Mouse (Mus musculus) MEL (cell line): Measurements from ENCODE around the gene Slc9a5.

Experiments used
- CHD2 ChIP-seq: IDR thresholded peaks from 2 replicates; pipeline ENCODE4 v1.6.1; 2011; ENCODE audit warnings: low read length, improper control_type of control experiment
- CTCF ChIP-seq, 3 experiments: IDR thresholded peaks in 2 of 3; conservative IDR thresholded peaks in 1 of 3; 2 replicates each; pipeline ENCODE4 v1.5.1; 2011 to 2012; ENCODE audit warnings: low read length in 3 of 3, low read depth in 2 of 3, mild to moderate bottlenecking in 2 of 3, improper control_type of control experiment in 1 of 3, inconsistent platforms in 1 of 3, mixed read lengths in 1 of 3, moderate library complexity in 1 of 3; ENCODE audit not compliant: control insufficient read depth in 1 of 3, insufficient read depth in 1 of 3, poor library complexity in 1 of 3, severe bottlenecking in 1 of 3
- E2F4 ChIP-seq: IDR thresholded peaks from 2 replicates; pipeline ENCODE4 v1.6.1; 2011; ENCODE audit warnings: low read depth, low read length, improper control_type of control experiment, borderline replicate concordance
- EP300 ChIP-seq, 2 experiments: IDR thresholded peaks; 2 replicates each; pipeline ENCODE4 v1.6.1; 2011; ENCODE audit warnings: improper control_type of control experiment in 2 of 2, low read length in 2 of 2, low read depth in 1 of 2, mild to moderate bottlenecking in 1 of 2
- GATA1 ChIP-seq: IDR thresholded peaks from 2 replicates; pipeline ENCODE4 v1.6.1; 2011; ENCODE audit warnings: low read depth, low read length, improper control_type of control experiment
- POLR2A ChIP-seq, 2 experiments: IDR thresholded peaks; 2 replicates each; pipeline ENCODE4 v1.6.1; 2011 to 2012; ENCODE audit warnings: low read length in 2 of 2, mild to moderate bottlenecking in 2 of 2, control low read depth in 1 of 2, improper control_type of control experiment in 1 of 2, low read depth in 1 of 2, moderate library complexity in 1 of 2; ENCODE audit not compliant: control insufficient read depth in 1 of 2, insufficient read depth in 1 of 2, poor library complexity in 1 of 2
- ZKSCAN1 ChIP-seq: IDR thresholded peaks from 2 replicates; pipeline ENCODE4 v1.6.1; 2012; ENCODE audit warnings: low read depth, mild to moderate bottlenecking, inconsistent platforms, low read length, improper control_type of control experiment, moderate library complexity
- ZNF384 ChIP-seq: IDR thresholded peaks from 2 replicates; pipeline ENCODE4 v1.6.1; 2012; ENCODE audit warnings: low read depth, mild to moderate bottlenecking, inconsistent platforms, low read length, improper control_type of control experiment

DNA sequence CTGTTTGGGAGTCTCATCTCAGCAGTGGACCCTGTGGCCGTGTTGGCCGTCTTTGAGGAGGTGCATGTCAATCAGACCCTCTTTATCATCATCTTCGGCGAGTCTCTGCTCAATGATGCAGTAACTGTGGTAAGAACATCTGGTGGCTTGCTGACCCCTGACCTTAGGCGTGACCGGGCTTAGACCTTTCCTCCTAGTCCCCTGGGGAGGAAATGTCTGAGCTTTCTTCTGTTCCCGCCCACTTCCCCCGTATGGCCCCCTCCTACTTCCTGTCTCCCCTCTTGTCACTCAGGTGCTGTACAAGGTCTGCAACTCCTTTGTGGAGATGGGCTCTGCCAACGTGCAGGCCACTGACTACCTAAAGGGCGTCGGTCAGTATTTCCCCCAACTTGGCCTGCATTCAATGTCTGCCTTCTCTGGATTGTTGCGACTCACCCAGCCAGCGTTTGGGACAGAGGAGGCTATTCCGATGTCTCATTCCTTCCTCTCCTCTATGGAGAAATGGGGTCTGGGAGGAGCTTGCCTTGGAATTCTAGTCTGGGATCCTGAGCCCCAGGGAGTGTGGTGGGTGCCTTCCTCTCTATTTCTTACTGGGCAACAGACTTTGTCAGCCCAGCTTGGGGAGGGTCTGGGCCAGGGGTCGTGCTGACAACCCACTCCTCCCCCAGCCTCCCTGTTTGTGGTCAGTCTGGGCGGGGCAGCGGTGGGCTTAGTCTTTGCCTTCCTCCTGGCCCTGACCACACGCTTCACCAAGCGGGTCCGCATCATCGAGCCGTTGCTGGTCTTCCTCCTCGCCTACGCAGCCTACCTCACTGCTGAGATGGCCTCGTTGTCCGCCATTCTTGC lies 6.8 kb downstream of the Slc9a5 start:
- TF ChIP-seq CHD2 (no peak), POLR2A (IDR thresholded peaks at IDR 0.05; ENCODE audit: control insufficient read depth in 1 of 2, insufficient read depth in 1 of 2, low read depth in 1 of 2, low read length in 2 of 2, poor library complexity in 1 of 2) (no peak), GATA1 (no peak), ZNF384 (no peak), CTCF (IDR thresholded peaks at IDR 0.05 in 2 of 3, conservative IDR thresholded peaks at IDR 0.05 in 1 of 3; ENCODE audit: control insufficient read depth in 1 of 3, insufficient read depth in 1 of 3, low read depth in 2 of 3, low read length in 3 of 3, poor library complexity in 1 of 3, severe bottlenecking in 1 of 3) (no peak), E2F4 (no peak), EP300 (IDR thresholded peaks at IDR 0.05; ENCODE audit: low read depth in 1 of 2, low read length in 2 of 2) (no peak), ZKSCAN1 (no peak)
